Mouse (Mus musculus) cerebellum, postnatal 4 days (tissue): ENCODE results near the gene Olfr705.
"Not testable (repeated sequence)": the region's sequence is repeated elsewhere in the genome, so short reads cannot be mapped to it uniquely, and the experiment has no call there.

Source experiments
- DNase-seq, 2 experiments: peaks; one replicate each; pipeline ENCODE4 v3.0.0; 2022; ENCODE audit warnings: low spot score in 2 of 2, mixed read lengths in 1 of 2

The Olfr705 gene

GRCm38 (mm10) chr7:106876791-106877190 is at the start of gene Olfr705:
Gene Olfr705 (minus strand): TSS chr7:106876891.
- no peak for DNase-seq

DNA sequence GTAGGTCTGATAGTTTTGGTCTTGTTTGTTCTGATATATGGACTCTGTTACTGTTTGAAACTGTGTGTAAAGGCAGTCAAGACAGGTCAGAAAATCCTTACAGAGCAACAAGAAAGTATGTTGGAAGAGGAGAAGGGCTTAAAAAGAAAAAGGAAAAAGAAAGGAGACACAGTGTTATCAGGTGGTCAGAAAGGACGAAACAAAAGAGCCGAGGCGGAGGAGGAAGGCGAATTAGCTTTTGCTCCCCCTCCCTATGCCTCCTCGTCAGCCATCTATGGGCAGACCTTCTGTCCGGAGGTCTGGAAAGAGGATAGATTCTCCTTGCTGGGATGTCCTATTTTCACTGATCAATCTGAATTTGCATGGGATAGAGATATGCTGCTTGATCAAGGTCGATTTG is 44.3 kb upstream of the Olfr705 start:
- DNase-seq = not testable (repeated sequence)

DNA sequence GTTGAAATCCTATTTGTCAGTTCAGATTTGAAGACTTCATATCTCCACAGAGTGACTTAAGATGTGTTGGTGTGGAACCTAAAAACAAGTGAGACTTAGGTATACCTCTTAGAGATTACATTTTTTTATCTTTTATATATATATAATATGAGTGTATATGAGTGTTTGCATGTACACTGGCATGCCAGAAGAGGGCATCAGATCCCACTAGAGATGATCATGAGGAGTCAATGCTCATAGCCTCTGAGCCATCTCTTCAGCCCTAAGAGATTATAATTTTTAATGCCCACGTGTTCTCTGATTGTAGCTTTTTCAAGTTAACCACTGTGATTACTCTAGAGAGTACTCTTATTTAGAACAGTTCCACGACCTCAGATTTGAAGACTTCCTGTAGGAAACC is 31.0 kb upstream of the Olfr705 start, which contains the start of gene Olfr1532-ps1:
Olfr1532-ps1 (plus strand) TSS at position 326 of the 400 bp plus-strand sequence.
- DNase-seq = no peak

GRCm38 (mm10) chr7:106901141-106901540 is 24.4 kb upstream of the Olfr705 start, which contains the start of gene Olfr707:
Gene Olfr707 (minus strand): TSS chr7:106901241.
- not testable (repeated sequence) for DNase-seq

DNA sequence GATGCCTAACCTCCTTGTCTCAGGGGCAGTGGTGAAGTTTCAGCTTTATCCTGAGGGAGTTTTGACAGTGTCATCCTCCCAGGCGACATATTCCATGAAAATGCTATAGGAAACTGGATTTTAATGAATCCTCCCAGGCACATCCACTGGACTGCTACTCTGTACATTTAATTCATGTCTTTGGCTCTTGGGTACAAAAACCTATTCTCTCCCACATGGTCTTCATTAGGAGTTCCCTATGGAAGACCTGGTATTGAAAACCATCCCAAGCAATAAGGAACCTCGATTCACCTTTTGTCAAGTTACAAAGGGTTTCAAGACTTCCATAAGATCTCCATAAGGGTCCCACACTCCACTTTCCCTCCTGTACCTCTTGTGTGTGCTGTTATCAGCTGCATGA is 11.4 kb upstream of the Olfr705 start, which contains the start of gene Olfr706:
Olfr706 (minus strand) TSS at position 101 of the 400 bp plus-strand sequence.
- no peak for DNase-seq

DNA sequence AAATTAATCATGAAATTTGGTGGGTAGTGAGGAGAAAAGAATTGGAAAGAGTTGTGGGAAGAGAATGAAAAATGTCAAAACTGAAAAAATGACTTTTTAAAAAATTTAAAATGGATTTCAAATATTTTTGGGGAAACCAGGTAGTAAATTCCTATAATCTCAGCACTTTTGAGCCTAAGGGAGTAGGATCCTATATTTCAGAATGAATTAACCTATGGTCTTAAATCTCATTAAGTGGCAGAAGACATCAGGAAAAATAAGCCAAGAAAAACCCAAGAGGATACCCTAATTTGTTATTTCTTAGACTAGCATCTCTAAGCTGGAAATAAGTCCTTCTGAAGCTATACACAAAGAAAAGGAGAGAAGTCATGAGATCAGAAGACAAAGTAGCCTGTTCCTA is 13.8 kb downstream of the Olfr705 start, which contains the start of gene Olfr704:
Olfr704 (plus strand) TSS at position 301 of the 400 bp plus-strand sequence.
- no peak for DNase-seq

DNA sequence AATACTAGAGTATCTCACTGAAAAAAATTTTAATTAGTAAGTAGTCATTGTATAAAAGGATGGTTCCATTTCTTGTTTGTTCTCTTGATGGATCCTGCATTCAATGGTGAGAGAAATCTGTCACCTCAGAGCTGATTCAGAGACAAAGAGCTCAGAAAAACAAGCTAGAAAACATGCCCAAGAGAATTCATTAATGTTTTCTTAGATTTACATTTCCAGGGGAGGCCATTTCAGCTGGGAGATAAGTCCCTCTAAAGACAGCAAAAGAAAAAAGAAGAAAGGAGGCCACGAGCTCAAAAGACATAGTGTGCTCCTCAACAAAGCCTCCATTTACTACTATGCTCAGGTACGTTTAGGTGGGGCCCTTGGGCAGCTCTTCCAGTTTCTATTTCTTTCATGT is 33.6 kb downstream of the Olfr705 start, which contains the start of gene Olfr703:
Olfr703 (plus strand) TSS at position 301 of the 400 bp plus-strand sequence.
- no peak for DNase-seq

GRCm38 (mm10) chr7:106833793-106834192 is 42.9 kb downstream of the Olfr705 start, which contains the start of gene Olfr702:
Gene Olfr702 (minus strand): TSS chr7:106833893.
- DNase-seq = no peak
